In the genomic region with DNA sequence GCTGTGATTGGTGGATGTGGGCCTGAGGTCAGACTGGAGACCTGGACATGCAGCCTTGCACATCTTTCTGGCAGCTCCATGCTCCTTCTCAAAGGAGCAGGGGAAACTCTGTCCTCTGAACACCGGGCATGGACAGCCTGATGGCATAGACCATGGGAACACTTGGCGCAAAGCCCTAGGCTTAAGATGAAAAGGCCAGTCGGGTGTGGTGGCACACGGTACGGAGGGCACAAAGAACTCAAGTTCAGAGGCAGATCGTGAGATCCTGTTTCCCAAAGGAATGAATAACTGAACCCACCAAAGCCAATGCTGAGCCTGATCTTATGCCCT, we compare ENCODE assay signal across 8 mouse cellular contexts. TPM values are rescaled to one million over a fixed set of nuclear protein-coding genes. Genes with fewer than 3 reads are reported as not detected.
DNase-seq lines count a peak whose midpoint lies in the region; ATAC-seq and TF ChIP-seq lines count a peak whose summit lies in the region.

No protein-coding gene starts in this region.

- 34% methylated on average over 6 of the region's 6 CpGs for WGBS in kidney, adult 2 months
- WGBS in embryonic facial prominence, embryonic 15.5 days = 61% methylated on average over 6 of the region's 6 CpGs
- 76% methylated on average over 6 of the region's 6 CpGs for WGBS in liver, postnatal 0 days (ENCODE audit: insufficient replicate concordance)

- no peak for TF ChIP-seq EP300 in liver, postnatal 0 days (IDR thresholded peaks at IDR 0.05; ENCODE audit: low read depth)

- no peak overlapping the region; the same call in 1 of the 2 replicates for H3K27ac ChIP-seq in kidney, adult 2 months (ENCODE audit: insufficient read depth, low read depth, low read length)
- H3K27ac ChIP-seq in embryonic facial prominence, embryonic 15.5 days (replicated peaks) = peak overlapping the region; percentile 23; the same call in 1 of the 2 replicates
- 0 out of 2 replicates have a peak overlapping the region, but pooled peaks have one; percentile 29 for H3K27ac ChIP-seq in liver, postnatal 0 days (ENCODE audit: low read depth)

- no peaks in the 10 kb centered on the region for H3K36me3 ChIP-seq in kidney, adult 2 months (ENCODE audit: control insufficient read depth, insufficient read depth, low read length)
- no peaks in the 10 kb centered on the region for H3K36me3 ChIP-seq in embryonic facial prominence, embryonic 15.5 days
- H3K36me3 ChIP-seq in liver, postnatal 0 days (replicated peaks; ENCODE audit: insufficient read depth, low read length) = no peaks in the 10 kb centered on the region

- TF ChIP-seq CTCF in kidney, adult 2 months (conservative IDR thresholded peaks at IDR 0.05; ENCODE audit: insufficient read depth, insufficient read length, low read depth, low read length) = no peak
- no peak for TF ChIP-seq CTCF in liver, postnatal 0 days (IDR thresholded peaks at IDR 0.05; ENCODE audit: low read depth)

- H3K4me3 ChIP-seq in kidney, adult 2 months (ENCODE audit: insufficient read depth, low read depth, low read length) = no peak overlapping the region
- H3K4me3 ChIP-seq in embryonic facial prominence, embryonic 15.5 days (replicated peaks) = no peak overlapping the region
- H3K4me3 ChIP-seq in liver, postnatal 0 days (ENCODE audit: low read depth, low read length) = no peak overlapping the region

- H3K9me3 ChIP-seq in embryonic facial prominence, embryonic 15.5 days (replicated peaks) = no peaks in the 10 kb centered on the region
- H3K9me3 ChIP-seq in liver, postnatal 0 days (ENCODE audit: low read length) = no peaks in the 10 kb centered on the region

- H3K4me1 ChIP-seq in kidney, adult 2 months (ENCODE audit: control insufficient read depth, insufficient read depth, low read length) = peaks cover 29% of the 10 kb centered on the region
- peaks cover 74% of the 10 kb centered on the region for H3K4me1 ChIP-seq in embryonic facial prominence, embryonic 15.5 days
- H3K4me1 ChIP-seq in liver, postnatal 0 days (ENCODE audit: insufficient read depth) = peaks cover 21% of the 10 kb centered on the region

- no peak overlapping the region for H3K9ac ChIP-seq in embryonic facial prominence, embryonic 15.5 days
- no peak overlapping the region for H3K9ac ChIP-seq in liver, postnatal 0 days (replicated peaks)

- no peak overlapping the region for H3K4me2 ChIP-seq in embryonic facial prominence, embryonic 15.5 days (replicated peaks)
- no peak overlapping the region for H3K4me2 ChIP-seq in liver, postnatal 0 days (ENCODE audit: low read depth, low read length)

- no peaks in the 10 kb centered on the region for H3K27me3 ChIP-seq in kidney, adult 2 months (replicated peaks; ENCODE audit: control insufficient read depth, insufficient read depth, low read length)
- H3K27me3 ChIP-seq in embryonic facial prominence, embryonic 15.5 days = no peaks in the 10 kb centered on the region
- no peaks in the 10 kb centered on the region for H3K27me3 ChIP-seq in liver, postnatal 0 days (ENCODE audit: insufficient read depth, low read length)

- TF ChIP-seq POLR2A in kidney, adult 2 months (IDR thresholded peaks at IDR 0.05; ENCODE audit: low read depth, low read length) = no peak

- ATAC-seq in embryonic facial prominence, embryonic 15.5 days (ENCODE audit: insufficient number of reproducible peaks, low FRiP score, low TSS enrichment, low read depth) = no peak
- no peak for ATAC-seq in liver, postnatal 0 days

- peak; percentile 92 for DNase-seq in heart, adult 11 months
- no peak for DNase-seq in heart, postnatal 4 days
- DNase-seq in kidney, postnatal 10 days = peak; percentile 48
- DNase-seq in kidney, adult 2 months = no peak
- no peak for DNase-seq in liver, postnatal 0 days
- DNase-seq in adipocyte (ENCODE audit: low spot score) = no peak
- DNase-seq in right cerebral cortex, postnatal 25 days = no peak

RNA-seq across cellular contexts. Expression of a gene that starts 43.6 kb away (rescaled TPM):
- total RNA-seq in heart, postnatal 4 days (2021) = 10 to 100 TPM; 31.2 to 32.5 TPM
- polyA plus RNA-seq in kidney, adult 2 months (2012; rRNA removed) = 101 and 118 TPM in 2 replicates
- polyA plus RNA-seq in embryonic facial prominence, embryonic 15.5 days (2015; fragmentation: Nextera tagmentation; extraction: Ambion mirVana) = 26.9 and 27.3 TPM in 2 replicates
- 21.5 and 23.2 TPM in 2 replicates for polyA plus RNA-seq in liver, postnatal 0 days (2015; fragmentation: Nextera tagmentation; extraction: Ambion mirVana)

Comparison
In these comparisons a context has a peak if more than half of its experiments do, and no peak if none do; other contexts are left out.
1. DNase-seq: peak in heart, adult 11 months (single experiment) and kidney, postnatal 10 days (single experiment); none in heart, postnatal 4 days (single experiment), kidney, adult 2 months (single experiment), liver, postnatal 0 days (single experiment), adipocyte (single experiment) and right cerebral cortex, postnatal 25 days (single experiment).